Mouse (Mus musculus) kidney, postnatal 10 days (tissue): ENCODE measurements at regions not wholly inside any gene's neighbourhood (a gene's known extent, or its start where the extent isn't known, plus 50 kb on each side); places are given as distances from the start of the nearest gene placed in this dataset.
"Not testable (repeated sequence)": the region's sequence is repeated elsewhere in the genome, so short reads cannot be mapped to it uniquely, and the experiment has no call there.

Source experiments
- DNase-seq: peaks from one replicate; pipeline ENCODE4 v3.0.0; 2021; ENCODE audit warnings: mixed read lengths

GRCm38 (mm10) chr5:75410240-75411186 is 164.2 kb upstream of the Kit start:
- no peak for DNase-seq

- DNase-seq: not testable (repeated sequence)
These were observed 155.4 kb upstream of the Kit start for GRCm38 (mm10) chr5:75419282-75419681.

DNA sequence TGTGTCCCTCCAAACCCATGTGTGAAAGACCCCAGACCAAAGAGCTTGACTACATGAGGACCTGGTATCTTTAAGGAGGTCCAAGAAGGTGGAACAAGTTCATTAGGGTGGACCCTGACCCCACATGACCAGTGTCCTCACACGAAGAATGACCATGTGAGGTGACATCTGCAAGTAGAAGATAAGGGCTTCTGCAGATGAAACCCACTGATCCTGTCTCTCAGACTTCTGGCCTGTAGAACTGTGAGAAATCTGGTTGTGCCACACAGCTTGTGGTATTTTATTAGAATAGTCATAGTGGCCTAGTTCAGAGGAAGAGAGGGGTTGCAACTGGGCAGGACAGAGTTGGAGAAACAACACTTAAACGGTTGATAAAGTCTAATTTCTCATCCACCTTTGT is 141.8 kb upstream of the Kit start:
- no peak for DNase-seq

GRCm38 (mm10) chr5:75437924-75438323 is 136.8 kb upstream of the Kit start:
- DNase-seq: no peak

GRCm38 (mm10) chr5:75444024-75444604 is 130.6 kb upstream of the Kit start:
- DNase-seq: no peak

- DNase-seq: no peak
These were observed 128.3 kb upstream of the Kit start for GRCm38 (mm10) chr5:75446386-75446785.

DNA sequence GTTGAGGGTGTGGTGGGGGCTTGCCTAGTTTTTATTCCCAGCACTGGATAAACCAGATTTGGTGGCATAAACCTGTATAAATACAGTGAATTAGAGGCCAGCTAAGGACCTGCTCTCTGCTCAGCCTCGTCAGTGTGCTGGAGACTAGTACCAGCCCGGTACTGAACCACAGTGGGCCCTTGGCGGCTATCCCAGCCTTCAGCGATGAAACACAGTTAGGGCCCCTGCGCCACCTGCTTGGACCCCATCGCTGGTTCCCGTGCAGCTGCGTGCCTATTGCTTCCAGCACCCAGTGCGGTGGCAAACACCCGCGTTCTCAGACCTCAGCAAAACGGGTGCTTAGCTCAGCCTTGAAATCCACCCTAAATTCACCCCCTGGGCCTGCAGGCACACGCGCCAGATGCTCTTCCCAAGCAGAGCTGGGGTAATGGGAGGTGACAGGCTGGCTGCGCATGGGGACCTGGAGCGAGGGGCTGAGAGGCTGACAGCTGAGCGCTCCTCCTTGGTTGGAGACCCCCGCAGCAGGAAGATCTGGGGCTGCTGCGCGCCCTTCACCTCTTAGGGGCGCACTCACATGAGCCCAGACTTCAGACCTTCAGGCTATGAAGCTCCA is 124.7 kb upstream of the Kit start:
- DNase-seq: no peak

- no peak for DNase-seq
These were observed 124.2 kb upstream of the Kit start for GRCm38 (mm10) chr5:75450564-75450963.

- DNase-seq: no peak
These were observed 123.6 kb upstream of the Kit start for GRCm38 (mm10) chr5:75451081-75451480.

DNA sequence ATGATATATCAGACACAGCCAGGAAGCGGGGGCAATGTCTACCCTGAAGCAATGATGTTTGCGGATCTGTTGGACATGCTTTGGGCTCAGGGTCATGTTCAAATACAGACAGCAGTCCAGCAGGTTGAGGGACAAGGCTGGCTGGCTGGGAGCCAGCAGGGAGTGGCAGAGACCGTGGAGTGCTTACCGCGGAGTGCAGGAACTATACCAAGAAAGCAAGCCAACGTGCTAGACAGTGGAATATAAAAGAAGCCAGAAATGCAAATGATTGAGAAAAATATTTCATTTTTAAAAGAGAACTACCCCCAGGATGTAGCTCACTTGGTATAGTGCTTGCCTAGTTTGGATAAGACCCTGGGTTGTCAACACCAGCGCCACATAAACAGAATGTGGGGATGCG is 123.0 kb upstream of the Kit start:
- DNase-seq: peak; percentile 61

GRCm38 (mm10) chr5:75453757-75454390 is 120.8 kb upstream of the Kit start:
- DNase-seq: no peak

GRCm38 (mm10) chr5:75454961-75455541 is 119.7 kb upstream of the Kit start:
- no peak for DNase-seq

DNA sequence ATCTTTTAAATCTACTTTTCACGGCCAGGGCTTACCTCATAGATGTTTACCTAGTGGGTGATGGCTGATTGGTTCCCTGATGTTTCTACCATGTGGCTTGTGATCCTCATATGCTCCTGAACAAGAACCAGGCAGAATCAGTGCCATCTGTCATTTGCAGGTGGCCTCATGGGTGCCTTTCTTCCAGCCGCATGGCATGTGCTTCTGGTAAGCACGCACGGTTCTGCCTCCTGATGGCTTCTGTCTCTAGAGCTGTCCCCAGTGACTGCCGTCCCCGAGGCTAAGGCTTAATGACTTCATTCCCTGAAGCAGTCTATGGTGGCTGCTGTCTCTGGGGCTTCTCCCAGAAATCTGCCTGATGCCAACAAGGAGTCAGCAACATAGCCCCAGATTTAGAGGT is 117.3 kb upstream of the Kit start:
- DNase-seq: no peak

GRCm38 (mm10) chr5:75458317-75458716 is 116.4 kb upstream of the Kit start:
- DNase-seq: no peak

DNA sequence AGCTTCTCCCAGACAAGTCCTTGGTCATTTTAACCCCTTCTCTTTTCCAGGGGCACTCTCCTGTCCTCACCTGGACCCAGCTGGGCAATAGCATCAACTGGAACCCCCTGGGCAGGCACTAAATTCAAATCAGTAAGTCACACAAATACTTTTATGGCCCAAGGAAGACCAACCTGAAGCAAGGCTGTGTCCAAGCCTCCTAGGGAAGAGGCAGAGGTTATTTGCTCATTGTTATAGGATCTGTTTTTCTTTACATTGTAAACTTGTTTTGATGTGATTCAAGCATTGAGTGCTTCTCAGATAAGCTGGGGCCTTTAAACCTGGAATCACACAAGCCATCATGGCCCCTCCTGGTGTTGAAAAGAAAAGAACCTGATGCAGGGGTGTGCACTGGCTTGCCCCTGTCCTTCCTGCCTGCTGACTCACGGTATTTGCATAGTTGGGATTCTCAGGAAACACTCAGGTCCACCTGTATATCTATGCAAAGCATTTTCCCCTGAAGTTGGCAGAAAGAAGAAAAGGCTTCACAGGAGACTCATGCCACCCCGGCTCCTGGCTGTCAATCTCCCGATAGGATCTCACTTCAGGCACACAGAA is 114.9 kb upstream of the Kit start:
- DNase-seq: no peak

GRCm38 (mm10) chr5:75460414-75461025 is 114.2 kb upstream of the Kit start:
- no peak for DNase-seq

DNA sequence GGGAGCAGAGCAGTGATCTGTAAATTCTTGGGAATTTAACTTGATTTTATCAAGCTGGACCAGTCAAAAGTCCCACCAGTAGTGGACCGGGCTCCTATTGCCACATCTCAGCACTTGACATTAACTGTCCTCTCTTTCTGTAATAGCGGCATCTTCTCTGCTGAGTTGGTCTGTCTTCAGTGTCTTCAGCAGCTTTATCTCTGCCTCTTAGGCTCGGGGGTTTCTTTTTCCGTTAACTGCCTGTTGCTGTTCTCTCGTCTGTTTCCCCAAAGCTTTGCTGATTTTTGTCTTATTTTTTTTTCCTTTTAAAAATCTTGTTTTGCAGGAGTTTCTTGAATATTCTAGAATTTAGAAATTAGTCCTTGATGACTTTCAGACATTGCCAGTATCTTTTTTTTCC is 113.3 kb upstream of the Kit start:
- DNase-seq: no peak

GRCm38 (mm10) chr5:75463591-75463990 is 111.1 kb upstream of the Kit start:
- no peak for DNase-seq

- DNase-seq: no peak
These were observed 109.0 kb upstream of the Kit start for GRCm38 (mm10) chr5:75465701-75466100.

GRCm38 (mm10) chr5:75466941-75467340 is 107.8 kb upstream of the Kit start:
- DNase-seq: no peak

GRCm38 (mm10) chr5:75467916-75468315 is 106.8 kb upstream of the Kit start:
- DNase-seq: peak; percentile 22

- no peak for DNase-seq
These were observed 103.7 kb upstream of the Kit start for GRCm38 (mm10) chr5:75471010-75471409.
